Mouse (Mus musculus) midbrain, postnatal 0 days (tissue): ENCODE measurements at regions not wholly inside any gene's neighbourhood (a gene's known extent, or its start where the extent isn't known, plus 50 kb on each side); places are given as distances from the start of the nearest gene placed in this dataset.

Experiments
- ATAC-seq: fragments of 200-750 bp; cut with Nextera tagmentation; 2 replicates; pipeline ENCODE4 v1.8.0; 2017; ENCODE audit warnings: moderate number of reproducible peaks, mild to moderate bottlenecking, moderate TSS enrichment, moderate library complexity; ENCODE audit not compliant: low FRiP score
- DNase-seq: peaks from one replicate; pipeline ENCODE4 v3.0.0-alpha.2; 2015; ENCODE audit warnings: low spot score
- H3K27ac ChIP-seq: fragments of 300-500 bp; sonication (generic); 2 replicates; pipeline ENCODE4 v1.5.1; 2014; ENCODE audit warnings: low read depth, mild to moderate bottlenecking, low read length, mixed read lengths
- H3K27me3 ChIP-seq: fragments of 300-500 bp; sonication (generic); 2 replicates; pipeline ENCODE4 v1.6.1; 2014; ENCODE audit warnings: low read length, control low read depth, mixed read lengths; ENCODE audit not compliant: insufficient read depth
- H3K36me3 ChIP-seq: fragments of 300-500 bp; sonication (generic); 2 replicates; pipeline ENCODE4 v1.6.1; 2014; ENCODE audit warnings: low read length, control low read depth, mixed read lengths; ENCODE audit not compliant: insufficient read depth
- H3K4me1 ChIP-seq: fragments of 300-500 bp; sonication (generic); 2 replicates; pipeline ENCODE4 v1.6.1; 2014; ENCODE audit warnings: mild to moderate bottlenecking, control low read depth, antibody characterized with exemption, low read length, mixed read lengths; ENCODE audit not compliant: insufficient read depth
- H3K4me2 ChIP-seq: fragments of 300-500 bp; sonication (generic); 2 replicates; pipeline ENCODE4 v1.6.1; 2014; ENCODE audit warnings: low read depth, mild to moderate bottlenecking, low read length, mixed read lengths; ENCODE audit not compliant: poor library complexity, severe bottlenecking
- H3K4me3 ChIP-seq: fragments of 300-500 bp; sonication (generic); 2 replicates; pipeline ENCODE4 v1.5.1; 2014; ENCODE audit warnings: low read depth, mild to moderate bottlenecking, low read length, moderate library complexity
- H3K9ac ChIP-seq: fragments of 300-500 bp; sonication (generic); replicated peaks from 2 replicates; pipeline ENCODE4 v1.6.1; 2014; ENCODE audit warnings: mild to moderate bottlenecking, low read length, moderate library complexity, mixed read lengths; ENCODE audit not compliant: poor library complexity, severe bottlenecking
- H3K9me3 ChIP-seq: fragments of 300-500 bp; sonication (generic); 2 replicates; pipeline ENCODE4 v1.6.1; 2016; ENCODE audit warnings: low read length, control low read depth
- CTCF ChIP-seq: IDR thresholded peaks from 2 replicates; pipeline ENCODE4 v1.5.1; 2016; ENCODE audit warnings: antibody characterized with exemption, mild to moderate bottlenecking
- WGBS: fragments of 180-500 bp; shearing (Covaris S2); extraction: QIAGEN DNeasy Blood & Tissue Kit; methylation state at CpG from one replicate; pipeline ENCODE4 v1.1.7; 2014; 5-methylcytosine and 5-hydroxymethylcytosine counted together

- Histone ChIP-seq H3K4me1 (no peaks in the 10 kb centered on the region), H3K27ac (no peak overlapping the region), H3K4me2 (no peak overlapping the region), H3K36me3 (no peaks in the 10 kb centered on the region), H3K9me3 (no peaks in the 10 kb centered on the region), H3K4me3 (no peak overlapping the region), H3K27me3 (no peaks in the 10 kb centered on the region), H3K9ac (no peak overlapping the region)
- DNase-seq = no peak
- TF ChIP-seq CTCF = no peak
- 59% methylated on average over 1 of the region's 1 CpGs for WGBS
- no peak for ATAC-seq
Measured at GRCm38 (mm10) chr8:28168036-28168435, 720.6 kb downstream of the Poteg start.

- ATAC-seq (no peak), DNase-seq (no peak)
- Histone ChIP-seq H3K9me3 (no peaks in the 10 kb centered on the region), H3K4me3 (no peak overlapping the region), H3K9ac (no peak overlapping the region), H3K27me3 (no peaks in the 10 kb centered on the region), H3K27ac (no peak overlapping the region), H3K4me2 (no peak overlapping the region), H3K4me1 (no peaks in the 10 kb centered on the region), H3K36me3 (no peaks in the 10 kb centered on the region)
- 37% methylated on average over 4 of the region's 4 CpGs for WGBS
- no peak for TF ChIP-seq CTCF
Measured at GRCm38 (mm10) chr8:28171456-28171855, 724.0 kb downstream of the Poteg start.

- WGBS = 53% methylated on average over 1 of the region's 1 CpGs
Measured at GRCm38 (mm10) chr8:28195943-28196342, 748.5 kb downstream of the Poteg start.

DNA sequence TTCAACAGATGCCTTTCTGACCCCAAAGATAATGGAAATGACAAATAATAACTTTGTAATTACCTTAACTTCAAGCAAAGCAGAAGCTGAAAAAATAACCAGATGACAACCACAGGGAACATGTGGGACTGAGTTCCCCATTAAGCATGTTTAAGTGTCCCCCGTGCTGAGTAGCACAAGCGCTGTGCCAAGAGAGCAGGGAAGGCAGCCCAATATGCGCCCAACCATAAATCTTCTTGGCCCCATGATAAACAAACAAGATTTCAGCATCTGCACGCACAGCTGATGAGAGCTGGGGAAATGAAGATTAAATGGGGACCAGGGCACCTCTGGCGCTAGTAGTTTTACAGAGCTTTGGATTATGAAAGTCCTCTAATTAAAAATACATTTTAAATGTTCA lies 788.1 kb downstream of the Poteg start:
- Histone ChIP-seq H3K9me3 (no peaks in the 10 kb centered on the region), H3K4me3 (no peak overlapping the region), H3K9ac (no peak overlapping the region), H3K36me3 (no peaks in the 10 kb centered on the region), H3K27me3 (no peaks in the 10 kb centered on the region), H3K27ac (no peak overlapping the region), H3K4me1 (no peaks in the 10 kb centered on the region), H3K4me2 (no peak overlapping the region)
- no peak for TF ChIP-seq CTCF
- ATAC-seq (no peak), DNase-seq (peak; percentile 55)
- WGBS = 79% methylated on average over 5 of the region's 5 CpGs

More at GRCm38 (mm10) chr8:28195943-28196342, 748.5 kb downstream of the Poteg start:
- Histone ChIP-seq H3K27me3 (no peaks in the 10 kb centered on the region), H3K36me3 (no peaks in the 10 kb centered on the region), H3K4me2 (no peak overlapping the region), H3K4me3 (no peak overlapping the region), H3K9me3 (no peaks in the 10 kb centered on the region), H3K4me1 (no peaks in the 10 kb centered on the region), H3K27ac (no peak overlapping the region), H3K9ac (no peak overlapping the region)
- ATAC-seq = no peak
- TF ChIP-seq CTCF = no peak
- DNase-seq = no peak

GRCm38 (mm10) chr8:28239411-28239810 lies 791.9 kb downstream of the Poteg start:
- no peak overlapping the region for H3K9ac ChIP-seq
- ATAC-seq = no peak

GRCm38 (mm10) chr8:28252399-28253240 lies 805.1 kb downstream of the Poteg start:
- no peak for TF ChIP-seq CTCF
- DNase-seq (no peak), ATAC-seq (no peak)
- H3K4me2 ChIP-seq = no peak overlapping the region
- no peak overlapping the region for H3K27ac ChIP-seq
- 34% methylated on average over 9 of the region's 9 CpGs for WGBS
- no peak overlapping the region for H3K9ac ChIP-seq
- no peaks in the 10 kb centered on the region for H3K27me3 ChIP-seq
- H3K36me3 ChIP-seq = no peaks in the 10 kb centered on the region
- no peaks in the 10 kb centered on the region for H3K9me3 ChIP-seq
- no peaks in the 10 kb centered on the region for H3K4me1 ChIP-seq
- H3K4me3 ChIP-seq = no peak overlapping the region

More at GRCm38 (mm10) chr8:28239411-28239810, 791.9 kb downstream of the Poteg start:
- H3K4me1 ChIP-seq = no peaks in the 10 kb centered on the region
- H3K4me2 ChIP-seq = no peak overlapping the region
- no peaks in the 10 kb centered on the region for H3K9me3 ChIP-seq
- DNase-seq = peak; percentile 9
- H3K4me3 ChIP-seq = no peak overlapping the region
- no peaks in the 10 kb centered on the region for H3K36me3 ChIP-seq
- TF ChIP-seq CTCF = no peak
- H3K27ac ChIP-seq = no peak overlapping the region
- no peaks in the 10 kb centered on the region for H3K27me3 ChIP-seq
- WGBS = 73% methylated on average over 7 of the region's 7 CpGs
